Mouse (Mus musculus) ES-Bruce4 (cell line): ENCODE measurements around the gene C1galt1. TPM values are rescaled to one million over a fixed set of nuclear protein-coding genes. Genes with fewer than 3 reads are reported as not detected.
A peak's percentile ranks its signal among the peaks of the same experiment; 100 is the strongest.

Source experiments
- H3K27ac ChIP-seq: 2 replicates; pipeline ENCODE4 v1.5.1; 2012; ENCODE audit warnings: low read length, inconsistent platforms; ENCODE audit not compliant: insufficient read depth
- H3K27me3 ChIP-seq: 2 replicates; pipeline ENCODE4 v1.6.1; 2012; ENCODE audit warnings: mild to moderate bottlenecking, low read length, inconsistent platforms; ENCODE audit not compliant: control insufficient read depth, poor library complexity, insufficient read depth, severe bottlenecking
- H3K36me3 ChIP-seq: 2 replicates; pipeline ENCODE4 v1.6.1; 2012; ENCODE audit warnings: inconsistent platforms, mild to moderate bottlenecking, low read length, moderate library complexity; ENCODE audit not compliant: control insufficient read depth, poor library complexity, insufficient read depth, severe bottlenecking
- H3K4me1 ChIP-seq: one replicate; pipeline ENCODE4 v1.8.1; 2011; ENCODE audit warnings: low read length; ENCODE audit not compliant: control insufficient read depth, insufficient read depth
- H3K4me3 ChIP-seq: 2 replicates; pipeline ENCODE4 v1.5.1; 2011; ENCODE audit warnings: low read depth, mild to moderate bottlenecking, low read length
- H3K9ac ChIP-seq: 2 replicates; pipeline ENCODE4 v1.6.1; 2012; ENCODE audit warnings: low read depth, mild to moderate bottlenecking, inconsistent platforms; ENCODE audit not compliant: poor library complexity, severe bottlenecking
- H3K9me3 ChIP-seq: replicated peaks from 2 replicates; pipeline ENCODE4 v1.6.1; 2012; ENCODE audit warnings: mild to moderate bottlenecking, low read length, inconsistent platforms; ENCODE audit not compliant: control insufficient read depth, poor library complexity, insufficient read depth, severe bottlenecking
- CTCF ChIP-seq: IDR thresholded peaks from one replicate; pipeline ENCODE4 v1.8.1; 2011; ENCODE audit warnings: low read depth, low read length
- EP300 ChIP-seq: IDR thresholded peaks from 2 replicates; pipeline ENCODE4 v1.6.1; 2011; ENCODE audit warnings: low read depth, low read length; ENCODE audit not compliant: insufficient read depth
- POLR2A ChIP-seq: IDR thresholded peaks from one replicate; pipeline ENCODE4 v1.8.1; 2011; ENCODE audit warnings: low read length; ENCODE audit not compliant: insufficient read depth
- polyA plus RNA-seq: library from polyadenylated mRNA; stranded (reverse); fragments of >200 nt; gene quantifications from 2 replicates; pipeline ENCODE4 v1.2.4, GENCODE M21; 2011; ENCODE audit warnings: low read depth; ENCODE audit not compliant: missing spikeins, insufficient read depth, insufficient read length

Gene C1galt1
- polyA plus RNA-seq, 1 experiment: 42.5 TPM

GRCm38 (mm10) chr6:7830793-7831192, 13.8 kb upstream of the C1galt1 start:
- H3K4me3 ChIP-seq: no peak overlapping the region
- no peak for TF ChIP-seq EP300
- TF ChIP-seq POLR2A: no peak
- no peak for TF ChIP-seq CTCF
- H3K9me3 ChIP-seq: no peaks in the 10 kb centered on the region
- no peak overlapping the region for H3K9ac ChIP-seq
- no peaks in the 10 kb centered on the region for H3K27me3 ChIP-seq
- no peaks in the 10 kb centered on the region for H3K36me3 ChIP-seq
- no peak overlapping the region for H3K27ac ChIP-seq
- H3K4me1 ChIP-seq: no peaks in the 10 kb centered on the region

- TF ChIP-seq CTCF (no peak), POLR2A (no peak), EP300 (no peak)
- no peak overlapping the region for H3K27ac ChIP-seq
- no peaks in the 10 kb centered on the region for H3K27me3 ChIP-seq
- H3K36me3 ChIP-seq: no peaks in the 10 kb centered on the region
- H3K9ac ChIP-seq: no peak overlapping the region
- no peaks in the 10 kb centered on the region for H3K9me3 ChIP-seq
- no peaks in the 10 kb centered on the region for H3K4me1 ChIP-seq
- no peak overlapping the region for H3K4me3 ChIP-seq
Measured at GRCm38 (mm10) chr6:7832564-7833175, 12.0 kb upstream of the C1galt1 start.

- peak overlapping the region; percentile 49 for H3K27ac ChIP-seq
Measured at GRCm38 (mm10) chr6:7843726-7844411, 773 bp upstream of the C1galt1 start.

GRCm38 (mm10) chr6:7844412-7844801, 235 bp upstream of the C1galt1 start:
- Histone ChIP-seq H3K36me3 (no peaks in the 10 kb centered on the region), H3K9ac (peak overlapping the region; percentile 92), H3K27me3 (no peaks in the 10 kb centered on the region), H3K4me1 (no peaks in the 10 kb centered on the region), H3K27ac (peak overlapping the region; percentile 49; the same call in 1 of the 2 replicates), H3K9me3 (0 out of 2 replicates have a peak, but pooled peaks cover 6% of the 10 kb centered on the region), H3K4me3 (no peak overlapping the region)
- no peak for TF ChIP-seq POLR2A
- peak; percentile 1 for TF ChIP-seq CTCF
- no peak for TF ChIP-seq EP300

More at GRCm38 (mm10) chr6:7843726-7844411, 773 bp upstream of the C1galt1 start:
- no peak overlapping the region for H3K4me3 ChIP-seq
- H3K9ac ChIP-seq: peak overlapping the region; percentile 56
- H3K4me1 ChIP-seq: no peaks in the 10 kb centered on the region
- TF ChIP-seq CTCF (no peak), POLR2A (no peak)
- no peaks in the 10 kb centered on the region for H3K36me3 ChIP-seq
- H3K9me3 ChIP-seq: 0 out of 2 replicates have a peak, but pooled peaks cover 6% of the 10 kb centered on the region
- H3K27me3 ChIP-seq: no peaks in the 10 kb centered on the region

- Histone ChIP-seq H3K36me3 (no peaks in the 10 kb centered on the region), H3K4me1 (no peaks in the 10 kb centered on the region), H3K9ac (peak overlapping the region; percentile 92), H3K4me3 (peak overlapping the region; percentile 73), H3K9me3 (0 out of 2 replicates have a peak, but pooled peaks cover 6% of the 10 kb centered on the region), H3K27ac (no peak overlapping the region), H3K27me3 (no peaks in the 10 kb centered on the region; the same call in 1 of the 2 replicates)
- TF ChIP-seq EP300 (no peak), POLR2A (no peak), CTCF (no peak)
Measured at GRCm38 (mm10) chr6:7845680-7846017, 1.0 kb downstream of the C1galt1 start.
